Mouse (Mus musculus) lung, adult 2 months (tissue): Measurements from ENCODE around the gene Afdn.
"Not testable (repeated sequence)": the region's sequence is repeated elsewhere in the genome, so short reads cannot be mapped to it uniquely, and the experiment has no call there.

Experiments
- CTCF ChIP-seq: fragments of 200-500 bp; IDR thresholded peaks from 2 replicates; pipeline ENCODE4 v1.5.1; 2011; ENCODE audit warnings: mild to moderate bottlenecking, low read length, control low read depth; ENCODE audit not compliant: insufficient read depth
- POLR2A ChIP-seq: fragments of 200-500 bp; IDR thresholded peaks from 2 replicates; pipeline ENCODE4 v1.6.1; 2011; ENCODE audit warnings: low read depth, mild to moderate bottlenecking, control low read depth, low read length, borderline replicate concordance; ENCODE audit errors: extremely low read depth

DNA sequence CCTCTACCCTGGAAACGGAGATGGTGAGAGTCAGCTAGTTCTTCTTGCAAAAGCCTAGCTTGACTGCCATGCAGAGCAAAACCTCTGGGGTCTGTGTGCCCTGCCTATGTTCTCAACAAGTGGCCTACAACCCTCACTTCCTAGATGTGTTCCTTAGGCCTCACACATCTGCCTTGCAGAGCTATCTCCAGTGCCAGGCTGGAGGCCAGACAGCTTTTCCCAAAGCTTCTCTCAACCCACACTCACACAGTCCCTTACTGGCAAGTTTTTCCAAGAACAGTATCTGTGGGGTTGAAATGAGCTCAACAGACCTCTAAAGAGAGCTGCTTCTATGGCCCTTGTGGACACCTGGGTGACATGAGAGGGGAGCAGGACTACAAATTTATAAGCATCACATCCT lies 191.2 kb downstream of the Afdn start:
- TF ChIP-seq POLR2A, CTCF: not testable (repeated sequence)
